Mouse (Mus musculus) G1E (cell line): ENCODE measurements at regions not wholly inside any gene's neighbourhood (a gene's known extent, or its start where the extent isn't known, plus 50 kb on each side); places are given as distances from the start of the nearest gene placed in this dataset.
"Not testable (repeated sequence)": the region's sequence is repeated elsewhere in the genome, so short reads cannot be mapped to it uniquely, and the experiment has no call there.

Source experiments
- ATAC-seq: 2 replicates; pipeline ENCODE4 v1.8.0; 2016; ENCODE audit warnings: mild to moderate bottlenecking; ENCODE audit not compliant: insufficient number of reproducible peaks, poor library complexity, low FRiP score, severe bottlenecking; ENCODE audit errors: extremely low read depth
- DNase-seq: peaks from one replicate; pipeline ENCODE4 v3.0.0; 2012; ENCODE audit warnings: low spot score
- H3K27me3 ChIP-seq: 2 replicates; pipeline ENCODE4 v1.6.1; 2012; ENCODE audit warnings: mild to moderate bottlenecking, low read length, inconsistent platforms; ENCODE audit not compliant: insufficient read depth
- H3K36me3 ChIP-seq: replicated peaks from 2 replicates; pipeline ENCODE3; 2012; ENCODE audit warnings: mild to moderate bottlenecking, inconsistent platforms
- H3K4me1 ChIP-seq: 2 replicates; pipeline ENCODE4 v1.6.1; 2012; ENCODE audit warnings: low read depth, low read length, inconsistent platforms, mixed read lengths; ENCODE audit not compliant: insufficient read depth
- H3K4me3 ChIP-seq: 2 replicates; pipeline ENCODE4 v1.5.1; 2012; ENCODE audit warnings: low read depth, mild to moderate bottlenecking, inconsistent platforms, low read length, moderate library complexity, mixed read lengths
- H3K9me3 ChIP-seq: replicated peaks from 2 replicates; pipeline ENCODE4 v1.6.1; 2012; ENCODE audit warnings: inconsistent platforms
- CTCF ChIP-seq: IDR thresholded peaks from 2 replicates; pipeline ENCODE4 v1.5.1; 2012; ENCODE audit warnings: low read depth, low read length, inconsistent platforms, mixed read lengths
- GATA1 ChIP-seq: IDR thresholded peaks from 2 replicates; pipeline ENCODE4 v1.6.1; 2012; ENCODE audit warnings: borderline replicate concordance, low read length, inconsistent platforms, mixed read lengths
- GATA2 ChIP-seq: IDR thresholded peaks from 2 replicates; pipeline ENCODE4 v1.6.1; 2012; ENCODE audit warnings: low read depth, low read length, inconsistent platforms, borderline replicate concordance
- POLR2AphosphoS5 ChIP-seq: IDR thresholded peaks from 2 replicates; pipeline ENCODE4 v1.6.1; 2012; ENCODE audit warnings: low read depth, low read length, inconsistent platforms; ENCODE audit not compliant: insufficient replicate concordance
- TAL1 ChIP-seq: conservative IDR thresholded peaks from 2 replicates; pipeline ENCODE4 v1.6.1; 2012; ENCODE audit warnings: low read depth, low read length, inconsistent platforms, mixed read lengths

DNA sequence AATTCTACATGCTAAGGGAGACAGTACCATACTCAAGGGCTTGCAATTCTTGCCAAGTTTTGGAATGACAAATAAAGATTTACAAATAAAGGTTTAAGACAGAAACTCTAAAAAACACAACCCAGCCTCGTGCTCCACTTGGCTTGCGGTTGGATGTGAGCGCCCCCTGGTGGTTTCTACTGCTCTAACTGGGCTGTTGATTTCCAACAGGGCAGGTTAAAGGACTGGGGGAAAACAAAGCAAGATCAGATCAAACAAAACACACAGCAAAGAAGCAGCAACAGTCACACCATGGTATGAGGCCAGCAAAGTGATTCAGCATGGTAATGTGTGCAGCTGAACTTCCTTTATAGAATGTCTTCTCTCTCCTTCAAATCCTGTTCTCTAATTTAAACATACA, 339.2 kb downstream of the Adam3 start:
- Histone ChIP-seq H3K36me3 (no peaks in the 10 kb centered on the region), H3K4me3 (no peak overlapping the region), H3K4me1 (no peaks in the 10 kb centered on the region), H3K9me3 (peaks cover 35% of the 10 kb centered on the region), H3K27me3 (no peaks in the 10 kb centered on the region)
- DNase-seq (no peak), ATAC-seq (no peak)
- TF ChIP-seq TAL1 (no peak), GATA1 (no peak), CTCF (no peak), POLR2AphosphoS5 (no peak), GATA2 (no peak)

- DNase-seq (no peak), ATAC-seq (no peak)
- peaks cover 33% of the 10 kb centered on the region for H3K9me3 ChIP-seq
- no peak for TF ChIP-seq CTCF
- no peak for TF ChIP-seq POLR2AphosphoS5
- TF ChIP-seq GATA2, result no peak
- TF ChIP-seq TAL1, result no peak
- no peak for TF ChIP-seq GATA1
- no peaks in the 10 kb centered on the region for H3K36me3 ChIP-seq
- no peaks in the 10 kb centered on the region for H3K4me1 ChIP-seq
- H3K27me3 ChIP-seq, result no peaks in the 10 kb centered on the region
- H3K4me3 ChIP-seq, result no peak overlapping the region
Observed at GRCm38 (mm10) chr8:24383963-24384435, 341.7 kb downstream of the Adam3 start.

- TF ChIP-seq CTCF, result no peak
- no peak for TF ChIP-seq TAL1
- no peak for TF ChIP-seq POLR2AphosphoS5
- no peak for TF ChIP-seq GATA2
- no peak for TF ChIP-seq GATA1
- H3K36me3 ChIP-seq, result no peaks in the 10 kb centered on the region
- no peaks in the 10 kb centered on the region for H3K4me1 ChIP-seq
- H3K27me3 ChIP-seq, result no peaks in the 10 kb centered on the region
- peaks cover 34% of the 10 kb centered on the region for H3K9me3 ChIP-seq
- H3K4me3 ChIP-seq, result no peak overlapping the region
- ATAC-seq, result no peak
- no peak for DNase-seq
Observed at GRCm38 (mm10) chr8:24383130-24383962, 342.3 kb downstream of the Adam3 start.

DNA sequence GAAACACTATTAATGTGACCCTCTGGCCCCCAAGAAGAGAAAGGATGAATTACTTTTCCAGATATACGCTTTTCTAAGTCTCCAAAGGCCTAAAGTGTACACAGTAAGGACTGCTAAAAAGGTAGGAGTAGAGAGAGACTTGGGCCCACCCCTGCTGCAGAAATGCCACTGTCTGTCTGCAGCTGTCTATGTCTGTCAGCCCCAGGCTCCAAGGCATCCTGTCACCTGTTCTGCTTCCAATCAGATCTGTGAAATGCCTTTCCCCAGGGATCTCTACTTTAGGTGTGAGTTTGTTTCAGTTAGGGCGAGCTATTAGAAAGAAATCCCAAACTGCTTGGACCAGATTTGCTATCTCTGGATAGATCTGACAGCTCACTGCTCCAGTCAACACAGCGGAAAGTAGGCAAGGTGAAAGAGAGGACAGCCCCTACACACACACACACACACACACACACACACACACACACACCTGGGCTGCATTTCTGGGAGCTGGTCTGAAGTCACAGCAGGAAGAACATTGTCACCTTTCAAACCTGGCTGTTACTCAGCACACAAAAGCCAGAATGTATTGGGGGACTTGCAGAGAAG, 343.9 kb downstream of the Adam3 start:
- TF ChIP-seq GATA1 (no peak), POLR2AphosphoS5 (no peak), TAL1 (no peak), CTCF (no peak), GATA2 (no peak)
- DNase-seq, result no peak
- no peaks in the 10 kb centered on the region for H3K4me1 ChIP-seq
- H3K9me3 ChIP-seq, result peaks cover 34% of the 10 kb centered on the region
- H3K36me3 ChIP-seq, result no peaks in the 10 kb centered on the region
- ATAC-seq, result no peak
- H3K27me3 ChIP-seq, result no peaks in the 10 kb centered on the region
- H3K4me3 ChIP-seq, result no peak overlapping the region

GRCm38 (mm10) chr8:24378070-24378469, 347.6 kb downstream of the Adam3 start:
- no peaks in the 10 kb centered on the region for H3K36me3 ChIP-seq
- no peaks in the 10 kb centered on the region for H3K4me1 ChIP-seq
- peaks cover 29% of the 10 kb centered on the region for H3K9me3 ChIP-seq
- H3K27me3 ChIP-seq, result no peaks in the 10 kb centered on the region
- TF ChIP-seq GATA1 (no peak), TAL1 (no peak), GATA2 (no peak), POLR2AphosphoS5 (no peak), CTCF (no peak)
- ATAC-seq (no peak), DNase-seq (no peak)
- no peak overlapping the region for H3K4me3 ChIP-seq

DNA sequence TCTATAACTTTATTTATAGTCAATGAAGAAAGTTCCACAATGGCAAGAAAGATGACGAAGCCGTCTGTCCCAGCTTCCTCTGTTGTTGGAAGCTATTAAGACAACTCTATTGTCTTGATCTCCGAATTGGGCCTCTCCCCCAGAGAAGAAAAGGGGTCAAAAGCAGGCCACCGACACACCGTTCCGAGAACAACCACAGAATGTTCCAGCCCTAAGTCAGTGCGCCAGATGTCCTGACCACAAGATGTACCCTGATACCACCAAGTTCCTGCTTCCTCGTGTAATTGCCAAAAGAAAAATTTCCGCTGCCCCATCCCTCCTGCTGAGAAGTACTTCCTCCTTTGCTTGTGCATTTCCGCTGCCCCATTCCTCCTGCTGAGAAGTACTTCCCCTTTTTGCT, 348.8 kb downstream of the Adam3 start:
- not testable (repeated sequence) for H3K4me3 ChIP-seq, H3K27me3 ChIP-seq, H3K4me1 ChIP-seq, ATAC-seq, H3K36me3 ChIP-seq, DNase-seq
- H3K9me3 ChIP-seq, result peaks cover 29% of the 10 kb centered on the region
